Comparison of ENCODE assay signal across 26 mouse cellular contexts in the genomic region with DNA sequence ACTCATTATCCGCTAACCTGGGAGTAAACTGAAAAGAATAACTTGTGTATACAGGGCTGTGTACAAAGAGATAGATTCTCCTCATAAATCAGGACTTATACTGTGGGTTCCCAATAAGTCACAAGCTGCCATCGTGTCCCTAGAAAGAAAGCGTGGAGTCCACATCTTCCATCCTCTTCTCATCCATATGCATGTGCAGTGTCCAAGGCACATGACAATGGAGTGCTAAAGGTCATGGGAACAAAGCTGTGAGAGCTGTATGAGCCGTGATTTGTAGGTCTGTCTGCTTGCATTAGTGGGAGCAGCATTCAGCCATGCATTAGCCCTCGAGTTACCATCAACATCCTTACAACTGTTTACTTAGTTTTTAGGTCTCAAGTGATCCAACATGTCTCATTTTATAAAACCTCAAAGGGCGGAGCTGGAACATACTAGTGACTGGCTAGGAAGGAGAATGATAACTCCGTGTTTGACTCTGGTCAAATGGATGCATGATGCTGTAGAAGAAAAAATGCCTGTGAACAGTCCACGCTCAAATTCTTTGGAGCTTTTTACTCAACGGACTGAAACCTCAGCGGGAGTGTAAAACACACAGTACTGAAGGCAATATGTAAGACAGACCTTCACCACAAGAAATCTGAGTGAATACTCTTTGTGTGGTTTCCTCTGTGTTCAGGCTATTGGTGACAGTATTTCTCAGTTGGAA.
DNase-seq lines count a peak whose midpoint lies in the region; ATAC-seq lines count a peak whose summit lies in the region.
"Had no signal": no experiment of that assay in that cellular context is flagged by ENCODE, and none has a peak within 500 bp of the region (broad histone marks: within the 10 kb centered on the region; RNA-seq: fewer than 3 reads in every experiment).

No protein-coding gene starts in this region.

- H3K4me2 ChIP-seq in midbrain, embryonic 11.5 days: no peak overlapping the region
- no peak overlapping the region for H3K4me2 ChIP-seq in midbrain, embryonic 16.5 days (ENCODE audit: low read length)
- H3K4me2 ChIP-seq in kidney, embryonic 14.5 days (replicated peaks; ENCODE audit: low read depth, low read length): no peak overlapping the region
- H3K4me2 ChIP-seq: embryonic facial prominence, embryonic 12.5 days; heart, embryonic 13.5 days; hindbrain, embryonic 12.5 days; kidney, embryonic 15.5 days; limb, embryonic 13.5 days; liver, embryonic 11.5 days had no signal

- 52% methylated on average over 10 of the region's 10 CpGs for WGBS in midbrain, embryonic 11.5 days
- 57% methylated on average over 10 of the region's 10 CpGs for WGBS in midbrain, embryonic 16.5 days
- 82% methylated on average over 10 of the region's 10 CpGs for WGBS in kidney, embryonic 14.5 days

- no peaks in the 10 kb centered on the region for H3K36me3 ChIP-seq in midbrain, embryonic 11.5 days (ENCODE audit: control insufficient read depth, insufficient read depth, low read length)
- H3K36me3 ChIP-seq in midbrain, embryonic 16.5 days (ENCODE audit: control insufficient read depth, insufficient read depth, low read length): no peaks in the 10 kb centered on the region
- H3K36me3 ChIP-seq in kidney, embryonic 14.5 days (ENCODE audit: control insufficient read depth, insufficient read depth, low read length): no peaks in the 10 kb centered on the region
- H3K36me3 ChIP-seq: embryonic facial prominence, embryonic 12.5 days; heart, embryonic 13.5 days; hindbrain, embryonic 12.5 days had no signal

- no peak overlapping the region; the same call in 1 of the 2 replicates for H3K27ac ChIP-seq in midbrain, embryonic 11.5 days (ENCODE audit: low read depth, low read length)
- H3K27ac ChIP-seq in midbrain, embryonic 16.5 days (ENCODE audit: low read length): no peak overlapping the region
- no peak overlapping the region for H3K27ac ChIP-seq in kidney, embryonic 14.5 days (ENCODE audit: low read depth, low read length)
- H3K27ac ChIP-seq: embryonic facial prominence, embryonic 12.5 days; gastrocnemius, adult 2 months; heart, embryonic 13.5 days; hindbrain, embryonic 12.5 days; kidney, embryonic 15.5 days; layer of hippocampus, adult 2 months; limb, embryonic 13.5 days had no signal

- intact Hi-C loops in heart, postnatal 25 days (cut with DNase I): no loop called here

- no peaks in the 10 kb centered on the region for H3K9me3 ChIP-seq in midbrain, embryonic 11.5 days (ENCODE audit: control insufficient read depth, low read length)
- H3K9me3 ChIP-seq in midbrain, embryonic 16.5 days (replicated peaks; ENCODE audit: control insufficient read depth, low read length, poor library complexity, severe bottlenecking): no peaks in the 10 kb centered on the region
- H3K9me3 ChIP-seq in kidney, embryonic 14.5 days (ENCODE audit: control insufficient read depth, low read length): 0 out of 2 replicates have a peak, but pooled peaks cover 3% of the 10 kb centered on the region
- H3K9me3 ChIP-seq: embryonic facial prominence, embryonic 12.5 days; heart, embryonic 13.5 days; hindbrain, embryonic 12.5 days; kidney, embryonic 15.5 days had no signal

- H3K4me1 ChIP-seq in midbrain, embryonic 11.5 days (ENCODE audit: control insufficient read depth, insufficient read depth, low read length): peaks cover 2% of the 10 kb centered on the region; the same call in 1 of the 2 replicates
- H3K4me1 ChIP-seq in midbrain, embryonic 16.5 days (ENCODE audit: control insufficient read depth, insufficient read depth, low read length): no peaks in the 10 kb centered on the region
- no peaks in the 10 kb centered on the region for H3K4me1 ChIP-seq in kidney, embryonic 14.5 days (ENCODE audit: control insufficient read depth, insufficient read depth, low read length)
- H3K4me1 ChIP-seq: embryonic facial prominence, embryonic 12.5 days; heart, embryonic 13.5 days; hindbrain, embryonic 12.5 days; kidney, embryonic 15.5 days; limb, embryonic 13.5 days had no signal

- H3K27me3 ChIP-seq in midbrain, embryonic 11.5 days (ENCODE audit: control insufficient read depth, insufficient read depth, low read length): no peaks in the 10 kb centered on the region
- no peaks in the 10 kb centered on the region for H3K27me3 ChIP-seq in midbrain, embryonic 16.5 days (ENCODE audit: control insufficient read depth, insufficient read depth, low read depth, low read length)
- H3K27me3 ChIP-seq in kidney, embryonic 14.5 days (ENCODE audit: control insufficient read depth, insufficient read depth, low read length): no peaks in the 10 kb centered on the region
- H3K27me3 ChIP-seq: embryonic facial prominence, embryonic 12.5 days; heart, embryonic 13.5 days; hindbrain, embryonic 12.5 days; kidney, embryonic 15.5 days; limb, embryonic 13.5 days had no signal

- H3K4me3 ChIP-seq in midbrain, embryonic 11.5 days (ENCODE audit: low read depth, low read length): no peak overlapping the region
- H3K4me3 ChIP-seq in midbrain, embryonic 16.5 days (ENCODE audit: low read depth, low read length): no peak overlapping the region
- no peak overlapping the region for H3K4me3 ChIP-seq in kidney, embryonic 14.5 days (ENCODE audit: low read length)
- H3K4me3 ChIP-seq: embryonic facial prominence, embryonic 12.5 days; gastrocnemius, adult 2 months; heart, embryonic 13.5 days; hindbrain, embryonic 12.5 days; kidney, embryonic 15.5 days; layer of hippocampus, adult 2 months; limb, embryonic 13.5 days had no signal

- H3K9ac ChIP-seq in midbrain, embryonic 11.5 days (ENCODE audit: low read length): no peak overlapping the region
- H3K9ac ChIP-seq in midbrain, embryonic 16.5 days (ENCODE audit: low read depth, low read length): no peak overlapping the region
- no peak overlapping the region for H3K9ac ChIP-seq in kidney, embryonic 14.5 days (ENCODE audit: low read depth, low read length)
- H3K9ac ChIP-seq: embryonic facial prominence, embryonic 12.5 days; heart, embryonic 13.5 days; hindbrain, embryonic 12.5 days; kidney, embryonic 15.5 days; limb, embryonic 13.5 days had no signal

- peak; percentile 92 for ATAC-seq in midbrain, embryonic 11.5 days (ENCODE audit: low FRiP score)
- no peak for ATAC-seq in midbrain, embryonic 16.5 days
- no peak for ATAC-seq in kidney, embryonic 14.5 days (ENCODE audit: low FRiP score, low TSS enrichment)
- ATAC-seq: forebrain, embryonic 14.5 days had no signal

- DNase-seq in midbrain, embryonic 11.5 days (ENCODE audit: low spot score, missing footprints): peak; percentile 87
- peak; percentile 57 for DNase-seq in embryo, embryonic 11 days
- DNase-seq in mesoderm, embryonic 11.5 days (ENCODE audit: low read depth, low spot score): peak; percentile 77
- peak; percentile 43 for DNase-seq in retina, embryonic 14.5 days (ENCODE audit: low spot score)
- DNase-seq in heart, postnatal 25 days (ENCODE audit: low spot score): no peak
- DNase-seq: adrenal gland, postnatal 25 days; B cell, adult 2 months; cerebellum, adult 11-12 months; cerebellum, adult 9-11 months; gastrocnemius, adult 2 months; heart, postnatal 10 days; kidney, adult 11 months; kidney, postnatal 36 days; lung, postnatal 36 days; right cerebral cortex, postnatal 14 days; thymus, postnatal 4 days had no signal
